Mouse (Mus musculus) T-helper 17 cell (primary cell): ENCODE results near the gene Olfr986.

Source experiments
- in situ Hi-C, 2 experiments: fragments of 300-600 bp; cut with MboI, MseI; formaldehyde crosslinking; loops; 1 replicate in 1 of 2; 2 replicates in 1 of 2; pipeline ENCODE4 v1.15.1; 2025; ENCODE audit warnings: high pct_unique_total_duplicates in 2 of 2

The Olfr986 gene

GRCm38 (mm10) chr9:40234233-40235072 is 53.7 kb downstream of the Olfr986 start:
- in situ Hi-C loops, result loop anchor here in 1 of 2 experiments (10.0 kb wide), 1 partner anchor 240 kb away; no protein-coding TSS in a partner anchor

DNA sequence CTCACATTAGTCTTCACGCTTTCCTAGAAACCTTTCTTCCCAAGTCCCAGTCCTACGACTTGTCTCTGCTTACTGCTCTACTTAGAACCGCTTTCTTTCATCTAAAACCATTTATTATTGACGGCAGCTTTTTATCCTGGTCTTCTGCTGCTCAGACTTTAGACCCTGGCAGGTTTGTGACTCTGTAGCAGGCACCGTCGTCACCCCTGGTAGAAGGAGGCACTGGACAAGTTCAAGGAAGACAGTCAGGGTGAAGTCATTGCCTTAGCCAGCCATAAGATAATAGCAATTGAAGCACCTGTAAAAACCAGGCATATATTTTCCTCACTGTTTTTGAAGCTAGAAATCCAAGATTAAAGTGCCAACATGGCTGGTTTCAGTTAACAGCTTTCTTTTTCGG is 54.5 kb downstream of the Olfr986 start:
- in situ Hi-C loops, result loop anchor here in 1 of 2 experiments (10.0 kb wide), 1 partner anchor 240 kb away; no protein-coding TSS in a partner anchor
